Comparison of ENCODE assay signal across 28 mouse cellular contexts in genomic region chr13:20686914-20687313, GRCm38 (mm10).
A peak's percentile ranks its signal among the peaks of the same experiment; 100 is the strongest.
DNase-seq lines count a peak whose midpoint lies in the region; ATAC-seq lines count a peak whose summit lies in the region.
"Had no signal": no experiment of that assay in that cellular context is flagged by ENCODE, and none has a peak within 500 bp of the region (broad histone marks: within the 10 kb centered on the region; RNA-seq: fewer than 3 reads in every experiment).

No protein-coding gene starts in this region.

- no peaks in the 10 kb centered on the region for H3K27me3 ChIP-seq in kidney, embryonic 14.5 days (ENCODE audit: control insufficient read depth, insufficient read depth, low read length)
- H3K27me3 ChIP-seq: embryonic facial prominence, embryonic 15.5 days; forebrain, embryonic 12.5 days; heart, embryonic 12.5 days; liver, embryonic 12.5 days; midbrain, embryonic 12.5 days; Patski had no signal

- DNase-seq in frontal cortex, postnatal 14 days (ENCODE audit: low spot score in 2 of 2) = no peak
- no peak for DNase-seq in kidney, adult 18-20 months
- peak; percentile 10 for DNase-seq in right cerebral cortex, adult 2 months (ENCODE audit: low spot score in 2 of 2)
- no peak for DNase-seq in right cerebral cortex, postnatal 36 days (ENCODE audit: low spot score in 2 of 2)
- peak; percentile 40 for DNase-seq in retina, postnatal 1 day
- no peak for DNase-seq in B cell, adult 2 months
- DNase-seq: adrenal gland, postnatal 10 days; cerebellum, adult 18-20 months; gastrocnemius, postnatal 25 days; heart, adult 2 months; layer of hippocampus, postnatal 36 days; left cerebral cortex, postnatal 4 days; liver, postnatal 0 days; lung, postnatal 36 days; right cerebral cortex, postnatal 4 days; thymus, adult 18-20 months; thymus, postnatal 25 days had no signal

- no peak overlapping the region for H3K9ac ChIP-seq in kidney, embryonic 14.5 days (ENCODE audit: low read depth, low read length)
- H3K9ac ChIP-seq: embryonic facial prominence, embryonic 15.5 days; forebrain, embryonic 12.5 days; heart, embryonic 12.5 days; liver, embryonic 12.5 days; liver, postnatal 0 days; midbrain, embryonic 12.5 days had no signal

- no peak overlapping the region for H3K4me2 ChIP-seq in kidney, embryonic 14.5 days (replicated peaks; ENCODE audit: low read depth, low read length)
- H3K4me2 ChIP-seq: embryonic facial prominence, embryonic 15.5 days; forebrain, embryonic 12.5 days; heart, embryonic 12.5 days; liver, embryonic 12.5 days; midbrain, embryonic 12.5 days had no signal

- no peaks in the 10 kb centered on the region for H3K9me3 ChIP-seq in kidney, embryonic 14.5 days (ENCODE audit: control insufficient read depth, low read length)
- H3K9me3 ChIP-seq: embryonic facial prominence, embryonic 10.5 days; embryonic facial prominence, embryonic 15.5 days; forebrain, embryonic 12.5 days; heart, embryonic 12.5 days; liver, embryonic 12.5 days; midbrain, embryonic 12.5 days had no signal

- no peaks in the 10 kb centered on the region for H3K36me3 ChIP-seq in kidney, embryonic 14.5 days (ENCODE audit: control insufficient read depth, insufficient read depth, low read length)
- H3K36me3 ChIP-seq: embryonic facial prominence, embryonic 10.5 days; embryonic facial prominence, embryonic 15.5 days; forebrain, embryonic 12.5 days; heart, embryonic 12.5 days; liver, embryonic 12.5 days; midbrain, embryonic 12.5 days had no signal

- no peak overlapping the region for H3K4me3 ChIP-seq in kidney, embryonic 14.5 days (ENCODE audit: low read length)
- H3K4me3 ChIP-seq: embryonic facial prominence, embryonic 10.5 days; embryonic facial prominence, embryonic 15.5 days; forebrain, embryonic 12.5 days; heart, adult 2 months; heart, embryonic 12.5 days; liver, embryonic 12.5 days; midbrain, embryonic 12.5 days had no signal

- ATAC-seq in frontal cortex, adult (ENCODE audit: low TSS enrichment) = 0 out of 2 replicates have a peak, but pooled peaks have one; percentile 13
- peak; percentile 9; the same call in 1 of the 2 replicates for ATAC-seq in kidney, embryonic 14.5 days (ENCODE audit: low FRiP score, low TSS enrichment)
- ATAC-seq: intestine, embryonic 16.5 days; liver, embryonic 12.5 days; liver, postnatal 0 days; Patski had no signal

- H3K27ac ChIP-seq in kidney, embryonic 14.5 days (ENCODE audit: low read depth, low read length) = no peak overlapping the region
- H3K27ac ChIP-seq: embryonic facial prominence, embryonic 10.5 days; embryonic facial prominence, embryonic 15.5 days; forebrain, embryonic 12.5 days; heart, adult 2 months; liver, embryonic 12.5 days; midbrain, embryonic 12.5 days; stomach, postnatal 0 days had no signal

- WGBS in kidney, embryonic 14.5 days = 57% methylated on average over 9 of the region's 9 CpGs

- H3K4me1 ChIP-seq in kidney, embryonic 14.5 days (ENCODE audit: control insufficient read depth, insufficient read depth, low read length) = no peaks in the 10 kb centered on the region
- H3K4me1 ChIP-seq: embryonic facial prominence, embryonic 10.5 days; embryonic facial prominence, embryonic 15.5 days; forebrain, embryonic 12.5 days; heart, embryonic 12.5 days; liver, embryonic 12.5 days; midbrain, embryonic 12.5 days had no signal

Comparison
In these comparisons a context has a peak if more than half of its experiments do, and no peak if none do; other contexts are left out.
1. DNase-seq: peak in right cerebral cortex, adult 2 months (2 of 2) and retina, postnatal 1 day (single experiment); none in frontal cortex, postnatal 14 days (0 of 2), kidney, adult 18-20 months (single experiment), right cerebral cortex, postnatal 36 days (0 of 2) and B cell, adult 2 months (0 of 2).